Mouse (Mus musculus) liver, postnatal 0 days (tissue): Measurements from ENCODE around the gene Pygb. TPM values are rescaled to one million over a fixed set of nuclear protein-coding genes. Genes with fewer than 3 reads are reported as not detected.

Experiments used
- ATAC-seq: fragments of 200-750 bp; cut with Nextera tagmentation; 2 replicates; pipeline ENCODE4 v1.8.0; 2017; ENCODE audit warnings: mild to moderate bottlenecking, moderate library complexity
- DNase-seq: peaks from one replicate; pipeline ENCODE4 v3.0.0-alpha.2; 2016
- H3K27ac ChIP-seq: fragments of 300-500 bp; sonication (generic); 2 replicates; pipeline ENCODE4 v1.5.1; 2014; ENCODE audit warnings: antibody characterized with exemption, moderate library complexity, mild to moderate bottlenecking, low read depth
- H3K27me3 ChIP-seq: fragments of 300-500 bp; sonication (generic); 2 replicates; pipeline ENCODE4 v1.6.1; 2014; ENCODE audit warnings: low read length, control low read depth, mixed read lengths; ENCODE audit not compliant: insufficient read depth
- H3K36me3 ChIP-seq: fragments of 300-500 bp; sonication (generic); replicated peaks from 2 replicates; pipeline ENCODE4 v1.6.1; 2014; ENCODE audit warnings: mild to moderate bottlenecking, control low read depth, low read length, moderate library complexity, mixed read lengths; ENCODE audit not compliant: insufficient read depth
- H3K4me1 ChIP-seq: fragments of 300-500 bp; sonication (generic); 2 replicates; pipeline ENCODE4 v1.6.1; 2014; ENCODE audit warnings: antibody characterized with exemption, mild to moderate bottlenecking, control low read depth; ENCODE audit not compliant: insufficient read depth
- H3K4me2 ChIP-seq: fragments of 300-500 bp; sonication (generic); 2 replicates; pipeline ENCODE4 v1.6.1; 2014; ENCODE audit warnings: low read depth, mild to moderate bottlenecking, low read length, moderate library complexity, mixed read lengths
- H3K4me3 ChIP-seq: fragments of 300-500 bp; sonication (generic); 2 replicates; pipeline ENCODE4 v1.5.1; 2014; ENCODE audit warnings: low read depth, low read length
- H3K9ac ChIP-seq: fragments of 300-500 bp; sonication (generic); replicated peaks from 2 replicates; pipeline ENCODE4 v1.6.1; 2014; ENCODE audit warnings: mild to moderate bottlenecking, moderate library complexity
- H3K9me3 ChIP-seq: fragments of 300-500 bp; sonication (generic); 2 replicates; pipeline ENCODE4 v1.6.1; 2016; ENCODE audit warnings: mild to moderate bottlenecking, control low read depth, low read length, mixed read lengths
- CTCF ChIP-seq: sonication (generic); IDR thresholded peaks from 2 replicates; pipeline ENCODE4 v1.5.1; 2016; ENCODE audit warnings: antibody characterized with exemption, low read depth
- EP300 ChIP-seq: IDR thresholded peaks from 2 replicates; pipeline ENCODE4 v1.6.1; 2016; ENCODE audit warnings: antibody characterized with exemption, low read depth, mild to moderate bottlenecking
- WGBS: fragments of 180-500 bp; shearing (Covaris S2); extraction: QIAGEN DNeasy Blood & Tissue Kit; methylation state at CpG from one replicate; pipeline ENCODE4 v1.1.7; 2014; ENCODE audit not compliant: insufficient replicate concordance; 5-methylcytosine and 5-hydroxymethylcytosine counted together
- polyA plus RNA-seq: library from polyadenylated mRNA; unstranded; fragments of >200 nt; fragmentation: Nextera tagmentation; extraction: Ambion mirVana; gene quantifications from 2 replicates; pipeline ENCODE4 v1.2.1, GENCODE M21; 2015

The Pygb gene
- polyA plus RNA-seq, 1 experiment from 2014 or later = 15.3 TPM

DNA sequence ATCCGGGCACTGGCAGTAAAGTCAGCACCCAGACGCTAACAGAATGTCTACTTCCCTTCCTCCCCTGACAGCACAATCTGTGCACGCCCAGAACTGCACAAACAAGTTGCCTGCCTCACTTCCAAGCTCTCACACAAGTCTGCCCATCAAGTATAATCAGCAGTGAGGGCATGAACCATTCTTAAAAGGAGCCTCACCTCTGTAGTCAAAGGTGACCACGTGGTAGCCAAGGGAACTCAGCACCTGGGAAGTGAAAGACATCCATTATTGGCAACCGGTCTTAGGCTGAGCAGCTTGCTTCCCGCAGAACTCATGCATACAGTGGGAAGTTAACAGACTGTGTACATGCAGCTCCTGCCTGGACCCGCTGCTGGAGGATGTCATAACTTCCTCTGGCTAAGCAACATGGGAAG lies 55.5 kb downstream of the Pygb start:
- 66% methylated on average over 7 of the region's 7 CpGs for WGBS
- no peaks in the 10 kb centered on the region for H3K4me1 ChIP-seq
- DNase-seq (no peak), ATAC-seq (0 out of 2 replicates have a peak, but pooled peaks have one; percentile 16)
- H3K27ac ChIP-seq = no peak overlapping the region
- H3K36me3 ChIP-seq = no peaks in the 10 kb centered on the region
- H3K4me2 ChIP-seq = no peak overlapping the region
- no peak overlapping the region for H3K9ac ChIP-seq
- TF ChIP-seq EP300 (no peak), CTCF (no peak)
- H3K27me3 ChIP-seq = no peaks in the 10 kb centered on the region
- H3K9me3 ChIP-seq = no peaks in the 10 kb centered on the region
- H3K4me3 ChIP-seq = no peak overlapping the region

DNA sequence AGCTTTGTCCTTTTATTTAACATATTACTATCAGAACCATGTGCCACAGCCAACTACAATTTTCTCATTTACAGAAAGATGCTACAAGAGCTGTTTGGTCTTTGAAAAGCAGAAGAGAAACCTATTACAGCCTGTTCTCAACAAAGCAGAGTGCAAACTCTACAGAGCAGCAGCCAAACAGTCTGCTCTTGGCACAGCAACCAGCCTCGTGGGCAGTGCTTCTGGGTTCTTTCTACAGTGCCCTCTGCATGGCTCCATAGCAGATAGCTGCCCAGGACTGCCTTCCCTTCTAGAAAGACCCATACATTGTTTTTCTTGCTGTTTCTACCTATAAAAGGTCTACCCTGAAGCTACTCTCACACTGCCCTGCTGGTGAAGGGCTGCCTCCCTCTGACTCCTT lies 58.3 kb downstream of the Pygb start:
- Histone ChIP-seq H3K4me2 (no peak overlapping the region), H3K36me3 (no peaks in the 10 kb centered on the region), H3K27me3 (no peaks in the 10 kb centered on the region), H3K9ac (no peak overlapping the region), H3K9me3 (no peaks in the 10 kb centered on the region), H3K27ac (no peak overlapping the region), H3K4me1 (no peaks in the 10 kb centered on the region), H3K4me3 (no peak overlapping the region)
- DNase-seq = no peak
- TF ChIP-seq CTCF = no peak
- no peak for TF ChIP-seq EP300
- 45% methylated on average over 1 of the region's 1 CpGs for WGBS
- no peak for ATAC-seq

DNA sequence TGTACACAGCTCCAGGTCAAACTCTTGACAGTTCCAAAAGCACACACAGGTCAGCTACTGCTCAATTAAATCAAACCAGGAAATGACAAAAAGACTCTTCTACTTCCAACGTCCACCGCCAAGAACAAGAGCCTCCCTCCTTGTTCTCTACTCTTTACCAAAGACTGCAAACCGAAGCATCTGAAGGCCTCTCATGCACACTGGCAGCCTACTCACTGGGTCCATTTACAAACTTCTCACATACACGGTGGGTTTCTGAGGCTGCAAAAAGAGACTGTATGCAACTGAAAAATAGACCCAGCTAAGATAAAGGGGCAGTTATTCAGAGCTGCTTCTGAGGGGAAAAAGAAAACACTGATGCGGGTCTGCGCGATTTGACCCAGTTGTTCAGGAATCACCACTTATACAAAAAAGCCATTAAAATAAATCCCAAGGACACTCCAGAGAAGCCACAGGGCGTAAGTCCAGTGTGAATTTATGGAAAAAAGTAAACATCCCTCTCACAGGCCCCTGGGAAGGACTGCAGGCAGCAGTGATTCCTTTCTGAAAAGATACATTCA lies 61.0 kb downstream of the Pygb start:
- Histone ChIP-seq H3K27me3 (no peaks in the 10 kb centered on the region), H3K4me3 (no peak overlapping the region), H3K4me1 (no peaks in the 10 kb centered on the region; the same call in 1 of the 2 replicates), H3K27ac (no peak overlapping the region), H3K4me2 (no peak overlapping the region), H3K9ac (no peak overlapping the region), H3K36me3 (no peaks in the 10 kb centered on the region), H3K9me3 (no peaks in the 10 kb centered on the region)
- DNase-seq (no peak), ATAC-seq (no peak)
- TF ChIP-seq CTCF (no peak), EP300 (no peak)
- 82% methylated on average over 8 of the region's 8 CpGs for WGBS

DNA sequence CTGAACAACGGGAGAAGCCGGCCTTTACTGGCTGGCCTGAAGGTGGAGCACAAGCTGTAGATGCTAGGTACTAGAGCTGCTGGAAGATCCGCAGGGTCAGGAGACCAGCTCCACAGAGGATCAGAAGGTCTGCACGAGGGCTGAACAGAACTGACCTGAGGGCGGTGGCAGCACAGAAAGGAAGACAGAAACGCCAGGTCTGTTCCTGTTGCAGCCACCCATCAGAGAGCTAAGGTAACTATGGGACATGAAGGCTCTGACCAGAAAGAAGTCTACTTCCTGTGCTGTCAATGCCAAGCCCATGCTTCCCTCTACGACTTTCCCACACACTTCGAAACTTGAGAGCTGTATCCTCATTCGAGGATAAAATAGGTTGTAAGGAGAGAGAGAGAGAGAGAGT lies 64.7 kb downstream of the Pygb start:
- no peak overlapping the region for H3K9ac ChIP-seq
- no peak for ATAC-seq
- H3K36me3 ChIP-seq = no peaks in the 10 kb centered on the region
- H3K27ac ChIP-seq = no peak overlapping the region
- H3K27me3 ChIP-seq = no peaks in the 10 kb centered on the region
- TF ChIP-seq EP300 = no peak
- 0 out of 2 replicates have a peak, but pooled peaks have one; percentile 10 for TF ChIP-seq CTCF
- H3K9me3 ChIP-seq = no peaks in the 10 kb centered on the region
- H3K4me1 ChIP-seq = no peaks in the 10 kb centered on the region; the same call in 1 of the 2 replicates
- no peak overlapping the region for H3K4me2 ChIP-seq
- H3K4me3 ChIP-seq = no peak overlapping the region
- no peak for DNase-seq
- WGBS = 45% methylated on average over 9 of the region's 9 CpGs

DNA sequence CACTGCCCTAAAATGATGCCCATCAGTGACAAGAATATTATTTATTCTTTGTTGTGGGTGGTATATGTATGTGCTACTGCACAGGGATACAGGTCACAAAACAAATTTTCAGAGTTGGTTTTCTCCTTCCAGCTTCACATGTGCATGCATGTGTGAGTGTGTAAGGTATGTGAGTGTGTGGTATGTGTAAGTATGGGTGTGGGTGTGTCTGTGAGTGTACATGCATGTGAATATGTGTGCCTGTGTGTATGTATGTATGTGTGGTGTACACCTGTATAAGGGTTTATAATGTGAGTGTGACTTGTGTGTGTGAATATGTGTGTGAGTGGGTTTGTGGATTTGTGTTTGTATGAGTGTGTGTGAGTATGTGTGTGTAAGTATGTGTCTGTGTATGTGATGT lies 68.7 kb downstream of the Pygb start:
- DNase-seq (no peak), ATAC-seq (no peak)
- no peak overlapping the region for H3K4me2 ChIP-seq
- H3K27me3 ChIP-seq = no peaks in the 10 kb centered on the region
- TF ChIP-seq EP300 = no peak
- TF ChIP-seq CTCF = no peak
- H3K36me3 ChIP-seq = no peaks in the 10 kb centered on the region
- no peaks in the 10 kb centered on the region; the same call in 1 of the 2 replicates for H3K4me1 ChIP-seq
- H3K27ac ChIP-seq = no peak overlapping the region
- H3K4me3 ChIP-seq = no peak overlapping the region
- no peak overlapping the region for H3K9ac ChIP-seq
- no peaks in the 10 kb centered on the region for H3K9me3 ChIP-seq

DNA sequence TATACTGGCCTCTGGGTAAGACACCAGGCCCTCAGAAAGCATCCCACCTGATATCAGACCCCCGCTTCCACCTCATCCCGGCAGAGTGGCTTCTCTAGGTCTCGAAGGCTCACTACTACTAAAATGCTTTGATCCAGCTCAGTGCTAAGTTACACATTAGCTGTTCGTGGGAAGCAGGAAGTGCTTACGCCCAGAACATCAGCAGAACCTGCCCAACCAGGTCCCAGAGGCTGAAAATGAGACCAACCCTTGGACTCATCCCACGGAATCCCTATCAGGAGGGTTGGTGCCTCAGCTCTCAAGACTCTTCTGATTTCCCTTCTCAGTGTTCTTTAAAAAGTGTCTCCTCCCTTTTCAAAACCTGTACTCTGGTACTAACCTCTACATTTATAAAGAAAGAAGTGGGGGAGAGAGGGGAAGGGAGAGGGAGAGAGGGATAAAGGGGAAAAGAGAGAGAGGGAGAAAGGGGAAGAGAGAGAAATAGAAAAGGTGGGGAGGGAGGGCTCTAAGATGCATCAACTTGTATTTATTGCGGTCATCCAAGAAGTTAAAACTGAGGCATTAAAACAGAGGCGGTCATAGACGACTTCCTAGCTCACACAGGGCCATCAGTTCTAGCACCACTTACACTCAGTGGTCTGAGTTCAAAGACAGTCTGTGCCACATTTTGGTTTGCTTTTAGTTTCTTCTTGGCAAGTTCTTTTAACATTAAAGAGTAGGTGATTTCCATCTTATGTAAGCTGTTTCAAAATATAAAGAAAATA lies 72.4 kb downstream of the Pygb start:
- WGBS = 60% methylated on average over 9 of the region's 9 CpGs

More for the DNA sequence above, 72.4 kb downstream of the Pygb start:
- Histone ChIP-seq H3K4me2 (no peak overlapping the region), H3K4me1 (no peaks in the 10 kb centered on the region), H3K4me3 (no peak overlapping the region), H3K27ac (no peak overlapping the region), H3K36me3 (no peaks in the 10 kb centered on the region), H3K9me3 (no peaks in the 10 kb centered on the region), H3K9ac (no peak overlapping the region), H3K27me3 (no peaks in the 10 kb centered on the region)
- DNase-seq = no peak
- TF ChIP-seq CTCF (no peak), EP300 (no peak)
- no peak for ATAC-seq
